Mouse (Mus musculus) layer of hippocampus, adult 9-11 months (tissue): Measurements from ENCODE around the gene H2al3.

Source experiments
- DNase-seq: peaks from one replicate; pipeline ENCODE4 v3.0.0; 2022

Gene H2al3

GRCm38 (mm10) chrX:9849403-9849802 lies at the start of gene H2al3:
Gene H2al3, plus strand, starts transcription at chrX:9849703.
- DNase-seq: no peak

GRCm38 (mm10) chrX:9810101-9810500 lies 39.4 kb upstream of the H2al3 start:
- no peak for DNase-seq

- DNase-seq: no peak
Observed at GRCm38 (mm10) chrX:9812469-9812868, 37.0 kb upstream of the H2al3 start.

DNA sequence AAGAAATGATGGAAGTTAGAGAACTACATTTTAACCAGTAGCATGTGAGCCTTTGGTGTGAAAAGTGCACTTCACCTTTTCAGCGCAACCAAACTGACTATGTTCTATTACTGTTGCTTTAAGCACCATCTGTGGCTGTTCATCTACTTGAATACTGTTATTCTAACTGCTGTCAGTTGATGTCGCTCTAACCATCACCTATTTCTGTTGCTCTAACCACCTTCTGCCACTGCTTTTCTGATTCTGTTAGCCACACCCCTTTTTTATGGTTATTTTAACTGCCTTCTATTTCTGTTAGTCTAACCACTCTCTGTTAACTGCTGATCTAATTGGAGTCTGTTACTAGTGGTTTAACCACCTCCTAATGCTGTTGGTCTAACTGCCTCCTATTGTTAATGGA lies 14.7 kb upstream of the H2al3 start:
- no peak for DNase-seq

DNA sequence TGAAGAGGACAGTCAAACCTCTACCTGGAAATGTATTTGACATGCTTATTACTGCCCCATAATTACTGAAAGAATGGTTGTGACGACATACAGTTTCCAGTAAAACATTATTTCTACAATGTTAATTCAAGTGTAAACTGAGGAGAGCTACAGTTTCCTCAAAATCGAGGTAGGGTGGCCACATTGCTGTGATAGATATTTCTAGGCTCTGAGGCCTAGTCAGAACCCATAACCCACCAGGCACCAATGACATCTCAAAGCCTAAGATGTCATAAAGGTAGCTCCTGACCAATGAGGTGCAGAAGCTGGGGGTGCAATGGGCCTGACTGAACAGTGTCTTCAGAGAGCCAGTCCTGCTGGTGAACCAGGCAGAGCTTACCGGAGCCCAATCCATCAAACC lies 2.9 kb upstream of the H2al3 start, which contains the start of gene Hypm:
Gene Hypm, plus strand, starts transcription at position 301 of the 400 bp plus-strand sequence.
- DNase-seq: no peak

GRCm38 (mm10) chrX:9861859-9862258 lies 12.4 kb downstream of the H2al3 start:
- DNase-seq: no peak

DNA sequence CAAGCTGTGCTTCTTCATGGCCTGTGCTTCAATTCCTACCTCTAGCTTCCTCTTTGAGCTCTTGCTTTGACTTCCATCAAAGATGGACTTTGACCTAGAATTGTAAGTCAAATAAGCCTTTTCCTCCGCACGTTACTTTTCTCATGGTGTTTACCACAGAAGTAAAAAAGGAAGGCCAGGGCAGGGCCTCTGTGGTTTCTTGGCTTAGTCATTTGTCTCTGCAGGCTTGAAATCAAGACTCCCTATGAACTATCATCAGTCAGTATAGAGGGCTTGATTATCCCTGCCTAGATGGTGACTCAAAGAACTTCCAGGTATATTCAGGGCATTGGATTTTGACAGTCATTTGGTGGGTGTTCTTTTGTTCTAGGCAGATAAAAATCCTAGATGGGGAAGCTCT lies 26.0 kb downstream of the H2al3 start:
- no peak for DNase-seq

DNA sequence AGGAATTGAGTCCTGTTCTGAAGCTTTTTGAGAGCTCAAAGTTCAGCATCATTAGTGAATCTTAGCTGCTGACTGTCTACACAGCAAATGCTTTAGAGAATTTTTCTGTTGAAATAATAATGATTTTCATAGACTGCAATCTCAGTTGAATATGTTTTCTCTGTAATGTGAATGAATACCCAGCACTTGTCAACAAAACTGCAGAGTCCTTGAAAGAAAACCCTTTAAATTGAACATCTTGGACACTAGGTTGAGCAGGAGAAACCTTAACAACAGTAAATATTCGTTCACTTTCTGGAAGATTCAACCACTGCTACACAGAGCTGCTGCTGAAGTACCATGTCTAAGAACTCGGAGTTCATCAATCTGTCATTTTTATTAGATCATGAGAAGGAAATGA lies 35.8 kb downstream of the H2al3 start, which contains the start of gene Sytl5:
Gene Sytl5, plus strand, starts transcription at position 301 of the 400 bp plus-strand sequence.
- no peak for DNase-seq
